Mouse (Mus musculus) spleen, adult 2 months (tissue): ENCODE measurements around the gene Tet2.

Experiments
- CTCF ChIP-seq: fragments of 200-500 bp; IDR thresholded peaks from 2 replicates; pipeline ENCODE4 v1.5.1; 2011; ENCODE audit warnings: mild to moderate bottlenecking, inconsistent platforms; ENCODE audit not compliant: insufficient read depth, insufficient read length, insufficient replicate concordance; ENCODE audit errors: extremely low read depth
- POLR2A ChIP-seq: fragments of 200-500 bp; IDR thresholded peaks from 2 replicates; pipeline ENCODE4 v1.6.1; 2011; ENCODE audit warnings: low read depth, low read length, inconsistent platforms

DNA sequence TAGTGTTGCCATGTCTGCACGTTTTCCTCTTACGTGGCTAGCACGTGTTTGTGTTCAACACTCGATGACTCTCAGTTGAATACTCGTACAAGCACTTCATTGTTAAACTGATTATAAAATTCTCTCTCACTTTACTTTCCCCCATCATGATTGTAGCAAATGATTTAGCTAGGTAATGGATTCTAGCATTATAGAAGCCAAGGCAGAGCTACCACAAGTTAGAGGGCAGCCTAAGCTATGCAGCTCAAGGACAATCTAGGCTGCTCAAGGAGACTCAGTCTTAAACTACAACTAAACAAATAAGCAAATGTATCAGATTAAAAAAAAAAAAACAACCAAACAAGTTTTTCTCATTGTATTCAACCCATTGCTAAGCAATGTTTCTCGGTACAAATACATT lies 12.7 kb downstream of the Tet2 start:
- TF ChIP-seq CTCF: no peak
- TF ChIP-seq POLR2A: no peak
